Mouse (Mus musculus): Measurements from ENCODE around the gene Cyfip1.
"Not testable (repeated sequence)": the region's sequence is repeated elsewhere in the genome, so short reads cannot be mapped to it uniquely, and the experiment has no call there.

The Cyfip1 gene

GRCm38 (mm10) chr7:55865044-55865443 is 23.5 kb downstream of the Cyfip1 start:
- DNase-seq (ENCODE audit: low spot score in 2 of 2), result no peak

GRCm38 (mm10) chr7:55865750-55866416 is 24.3 kb downstream of the Cyfip1 start:
- DNase-seq (ENCODE audit: low spot score in 2 of 2), result no peak

- no peak for DNase-seq (ENCODE audit: low spot score in 2 of 2)
Measured at GRCm38 (mm10) chr7:55868247-55868646, 26.7 kb downstream of the Cyfip1 start.

- no peak for DNase-seq (ENCODE audit: low spot score in 2 of 2)
Measured at GRCm38 (mm10) chr7:55869220-55869619, 27.7 kb downstream of the Cyfip1 start.

- DNase-seq (ENCODE audit: low spot score in 2 of 2), result no peak
Measured at GRCm38 (mm10) chr7:55870340-55871020, 28.9 kb downstream of the Cyfip1 start.

GRCm38 (mm10) chr7:55871476-55871875 is 29.9 kb downstream of the Cyfip1 start:
- DNase-seq (ENCODE audit: low spot score in 2 of 2), result no peak

GRCm38 (mm10) chr7:55874703-55875102 is 33.2 kb downstream of the Cyfip1 start:
- DNase-seq (ENCODE audit: low spot score in 2 of 2), result no peak

- DNase-seq (ENCODE audit: low spot score in 2 of 2), result peak; percentile 84 to 87
Measured at GRCm38 (mm10) chr7:55877721-55878120, 36.2 kb downstream of the Cyfip1 start.

- no peak for DNase-seq (ENCODE audit: low spot score in 2 of 2)
Measured at GRCm38 (mm10) chr7:55880882-55881281, 39.3 kb downstream of the Cyfip1 start.

GRCm38 (mm10) chr7:55888603-55889002 is 47.1 kb downstream of the Cyfip1 start:
- DNase-seq (ENCODE audit: low spot score in 2 of 2), result no peak

GRCm38 (mm10) chr7:55889996-55890395 is 48.5 kb downstream of the Cyfip1 start:
- DNase-seq (ENCODE audit: low spot score in 2 of 2), result no peak

GRCm38 (mm10) chr7:55890731-55891130 is 49.2 kb downstream of the Cyfip1 start:
- DNase-seq (ENCODE audit: low spot score in 2 of 2), result no peak

GRCm38 (mm10) chr7:55891797-55892196 is 50.3 kb downstream of the Cyfip1 start:
- DNase-seq (ENCODE audit: low spot score in 2 of 2), result peak in 1 of 2 experiments; percentile 27

- no peak for DNase-seq (ENCODE audit: low spot score in 2 of 2)
Measured at GRCm38 (mm10) chr7:55903766-55904165, 62.2 kb downstream of the Cyfip1 start.

GRCm38 (mm10) chr7:55905449-55905848 is 63.9 kb downstream of the Cyfip1 start:
- DNase-seq (ENCODE audit: low spot score in 2 of 2), result no peak

- DNase-seq (ENCODE audit: low spot score in 2 of 2), result peak in 1 of 2 experiments; percentile 12
Measured at GRCm38 (mm10) chr7:55909519-55909918, 68.0 kb downstream of the Cyfip1 start.

GRCm38 (mm10) chr7:55910356-55910755 is 68.8 kb downstream of the Cyfip1 start:
- DNase-seq (ENCODE audit: low spot score in 2 of 2), result no peak

- DNase-seq (ENCODE audit: low spot score in 2 of 2), result peak; percentile 39 to 58
Measured at GRCm38 (mm10) chr7:55911371-55911770, 69.8 kb downstream of the Cyfip1 start.

GRCm38 (mm10) chr7:55912118-55912517 is 70.6 kb downstream of the Cyfip1 start:
- DNase-seq (ENCODE audit: low spot score in 2 of 2), result no peak

GRCm38 (mm10) chr7:55918365-55918764 is 76.8 kb downstream of the Cyfip1 start:
- not testable (repeated sequence) for DNase-seq (ENCODE audit: low spot score in 2 of 2)

- DNase-seq (ENCODE audit: low spot score in 2 of 2), result no peak
Measured at GRCm38 (mm10) chr7:55927262-55927661, 85.7 kb downstream of the Cyfip1 start.

GRCm38 (mm10) chr7:55928649-55929048 is 87.1 kb downstream of the Cyfip1 start:
- no peak for DNase-seq (ENCODE audit: low spot score in 2 of 2)

- DNase-seq (ENCODE audit: low spot score in 2 of 2), result no peak
Measured at GRCm38 (mm10) chr7:55935025-55935424, 93.5 kb downstream of the Cyfip1 start.

All from heart, adult 9 months (tissue).